Mouse (Mus musculus): Measurements from ENCODE around the gene Pdzd2.

Pdzd2 gene

DNA sequence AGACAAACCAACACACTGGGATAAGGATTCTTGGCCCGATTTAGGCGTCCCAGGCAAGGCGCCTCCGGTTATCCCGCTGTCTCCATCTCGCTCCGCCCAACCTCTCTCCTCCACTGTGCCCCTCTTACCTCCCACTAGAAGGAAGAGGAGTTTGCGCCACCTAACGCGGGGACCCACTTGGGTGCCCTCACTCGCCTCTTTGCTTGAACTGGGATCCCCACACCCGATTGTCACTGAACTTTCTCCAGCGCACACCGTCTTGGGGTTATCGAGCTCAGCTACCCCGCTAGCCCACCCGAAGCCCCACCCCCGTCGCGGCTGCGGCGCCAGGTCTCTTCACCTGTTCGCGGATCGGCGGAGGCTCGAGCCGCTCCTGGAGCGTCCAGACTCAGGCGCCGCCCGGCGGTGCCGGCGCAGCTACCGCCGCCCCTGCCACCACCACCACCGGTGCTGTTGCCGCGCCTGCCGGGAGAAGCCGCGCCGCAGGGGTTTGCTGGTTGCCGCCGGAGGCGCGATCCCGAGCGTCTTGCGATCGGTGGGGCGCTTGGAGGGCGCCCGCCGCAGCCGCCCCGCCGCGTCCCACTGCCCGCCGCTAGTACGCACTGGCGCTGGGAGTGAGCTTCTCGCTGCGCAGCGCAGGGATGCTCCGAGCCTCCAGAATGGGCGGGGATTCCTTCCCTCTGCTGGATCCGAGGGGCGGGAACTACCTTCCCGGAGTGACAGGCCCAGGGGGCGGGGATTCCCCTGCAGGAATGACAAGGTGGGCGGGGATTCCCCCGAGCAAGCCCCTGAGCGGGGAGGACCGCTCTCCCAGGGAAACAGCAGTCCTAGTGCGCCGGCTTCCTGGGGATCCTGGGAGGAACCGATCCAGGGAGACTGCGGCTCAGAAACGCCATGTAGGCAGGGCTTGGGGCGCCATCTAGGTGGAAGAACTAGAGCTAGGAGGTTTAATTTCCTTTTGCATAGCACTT, at the start of gene Pdzd2:
Gene Pdzd2, minus strand, starts transcription at position 648 of the 971 bp plus-strand sequence.
- DNase-seq, result peak; percentile 23 to 33

DNA sequence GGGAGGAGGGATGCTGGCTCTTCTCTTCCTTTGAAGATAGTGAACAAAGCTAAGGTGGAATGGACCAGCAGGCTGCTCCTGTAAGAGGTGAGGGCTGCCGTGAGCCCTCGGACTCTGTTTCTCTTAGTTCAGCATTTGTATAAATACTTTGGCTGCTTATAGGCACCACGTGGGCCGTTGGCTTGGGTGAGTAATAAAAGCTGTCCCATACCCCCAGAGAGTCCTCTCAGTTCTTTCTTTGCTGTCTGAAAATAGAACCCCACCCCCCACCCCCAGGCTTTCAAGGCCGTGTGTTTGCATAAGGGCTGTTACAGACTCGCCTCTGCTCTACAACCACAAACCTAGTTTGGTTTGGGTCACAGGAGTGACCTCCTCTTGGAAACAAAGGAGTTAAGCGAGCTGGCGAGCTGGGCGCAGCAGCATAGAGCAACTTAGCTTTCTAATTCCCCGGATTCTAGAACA, 49.7 kb upstream of the Pdzd2 start:
- DNase-seq, result no peak

DNA sequence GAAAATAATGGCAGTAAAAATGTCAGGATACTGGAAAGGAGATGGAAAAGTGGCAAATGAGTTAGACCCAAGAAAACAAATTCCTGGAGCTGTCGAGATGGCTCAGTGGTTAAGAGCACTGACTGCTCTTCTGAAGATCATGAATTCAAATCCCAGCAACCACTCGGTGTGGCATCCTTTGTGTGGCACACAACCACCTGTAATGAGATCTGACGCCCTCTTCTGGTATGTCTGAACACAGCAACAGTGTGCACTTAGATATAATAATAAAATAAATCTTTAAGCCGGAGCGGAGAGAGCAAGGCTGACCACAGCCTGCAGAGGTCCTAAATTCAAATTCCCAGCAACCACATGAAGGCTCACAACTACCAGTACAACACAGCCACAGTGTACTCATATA, 48.8 kb upstream of the Pdzd2 start:
- DNase-seq, result no peak

DNA sequence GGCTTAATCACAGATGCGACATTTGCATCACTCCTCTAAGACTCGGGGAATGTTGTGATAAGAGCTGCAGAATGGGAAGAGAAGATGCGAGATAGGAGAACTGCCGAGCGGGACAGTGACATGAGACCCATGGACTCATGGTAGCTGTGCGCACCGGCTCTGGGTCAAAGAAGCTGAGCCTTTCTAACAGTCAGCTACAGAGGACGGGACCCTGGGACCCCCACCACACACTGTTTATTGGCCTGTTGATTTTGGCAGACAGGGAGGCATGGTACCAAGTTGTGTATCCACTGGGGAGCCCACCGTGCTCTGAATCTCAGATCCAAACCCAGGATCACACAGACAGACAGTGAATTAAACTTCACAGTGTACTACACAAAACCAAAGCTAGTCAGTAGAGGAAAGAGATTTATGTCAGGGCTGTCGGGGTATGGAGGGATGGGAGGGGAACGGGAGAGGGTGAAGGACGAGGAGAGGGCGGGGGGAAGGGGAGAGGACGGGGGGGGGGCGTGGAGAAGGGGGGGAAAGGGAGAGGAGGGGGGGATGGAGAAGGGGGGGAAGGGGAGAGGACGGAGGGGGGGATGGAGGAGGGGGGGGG, 42.1 kb upstream of the Pdzd2 start:
- DNase-seq, result no peak

DNA sequence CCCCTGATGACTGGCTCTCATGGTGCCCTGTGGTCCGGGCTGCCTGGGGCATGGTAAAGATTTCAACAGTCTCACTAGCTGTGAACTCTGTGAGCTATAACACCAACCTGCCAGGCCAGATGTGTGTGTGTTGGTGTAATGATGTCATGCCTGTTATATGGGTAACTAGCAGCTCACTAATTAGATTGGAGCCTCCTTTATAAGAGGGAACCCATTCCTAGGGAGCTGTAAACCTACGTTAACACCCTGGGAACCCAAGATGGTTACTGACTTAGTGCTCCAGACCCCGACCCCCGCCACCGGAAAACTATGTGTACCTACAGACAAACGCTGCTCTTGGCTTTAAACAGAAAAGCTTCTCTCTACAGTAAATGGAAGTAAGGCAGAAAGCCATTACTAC, 41.6 kb upstream of the Pdzd2 start:
- DNase-seq, result no peak

DNA sequence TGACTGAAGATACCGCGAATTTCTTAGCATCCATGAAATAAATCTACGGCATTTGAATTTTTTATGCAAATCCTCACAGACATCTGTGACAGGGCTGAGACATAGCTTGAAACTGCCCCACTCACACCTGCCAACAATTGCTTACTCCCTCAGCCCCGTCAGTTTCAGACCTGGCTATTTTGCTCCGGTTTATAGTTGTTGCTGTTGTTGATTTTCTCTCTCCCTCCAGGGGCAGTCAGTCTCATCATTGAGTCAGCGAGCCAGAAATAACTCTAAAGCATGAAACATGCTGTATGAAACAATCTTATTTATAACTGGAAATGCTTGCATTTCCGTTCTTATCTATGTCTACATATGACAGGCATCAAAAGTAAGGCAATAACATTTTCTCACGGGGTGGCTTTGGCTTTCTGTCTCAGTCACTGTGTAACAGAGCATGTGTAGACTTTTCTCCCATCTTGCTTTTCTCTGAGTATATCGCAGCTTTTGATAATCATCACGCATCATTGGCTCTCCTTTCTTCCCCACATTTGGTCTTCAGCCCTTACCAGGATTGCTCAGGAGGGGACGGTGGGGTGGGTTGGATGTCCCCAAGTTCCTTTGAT, 34.5 kb upstream of the Pdzd2 start:
- DNase-seq, result no peak

DNA sequence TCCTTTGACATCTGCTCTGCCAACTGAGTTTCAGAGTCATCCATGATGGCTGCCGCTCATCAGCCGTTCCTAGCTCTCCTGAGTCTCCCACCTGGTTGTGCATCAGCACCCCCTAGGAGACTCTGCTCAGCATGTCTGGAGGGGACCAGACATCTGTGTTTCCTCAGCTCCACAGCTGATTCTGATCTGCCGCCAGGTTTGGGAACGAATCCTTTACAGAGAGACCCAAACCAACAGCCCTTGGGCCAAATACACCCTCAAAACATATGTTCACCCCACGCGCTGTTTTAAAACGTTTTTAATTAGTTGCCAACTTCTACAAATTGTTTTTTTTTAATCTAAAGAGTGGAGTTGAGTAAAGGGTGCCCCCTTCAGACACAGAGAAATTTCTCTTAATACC, 31.2 kb upstream of the Pdzd2 start:
- no peak for DNase-seq

DNA sequence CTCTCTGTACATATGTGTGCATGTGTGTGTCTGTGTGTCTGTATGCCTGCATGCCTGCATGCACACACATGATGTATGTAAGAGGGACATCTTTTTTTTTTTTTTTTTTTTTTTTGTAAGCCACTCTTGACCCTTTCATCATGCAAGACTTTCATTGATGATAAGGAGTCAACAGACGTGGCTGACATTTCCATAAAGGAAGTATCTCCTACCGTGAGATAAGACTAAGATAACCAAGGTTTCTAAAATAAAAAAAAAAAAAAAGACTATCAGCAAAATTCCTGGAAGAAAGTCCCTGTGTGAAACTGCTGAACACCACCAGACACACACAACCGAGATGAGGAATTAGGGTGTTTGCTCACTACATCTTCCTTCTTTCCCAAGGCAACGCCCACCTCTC, 27.1 kb upstream of the Pdzd2 start:
- no peak for DNase-seq

DNA sequence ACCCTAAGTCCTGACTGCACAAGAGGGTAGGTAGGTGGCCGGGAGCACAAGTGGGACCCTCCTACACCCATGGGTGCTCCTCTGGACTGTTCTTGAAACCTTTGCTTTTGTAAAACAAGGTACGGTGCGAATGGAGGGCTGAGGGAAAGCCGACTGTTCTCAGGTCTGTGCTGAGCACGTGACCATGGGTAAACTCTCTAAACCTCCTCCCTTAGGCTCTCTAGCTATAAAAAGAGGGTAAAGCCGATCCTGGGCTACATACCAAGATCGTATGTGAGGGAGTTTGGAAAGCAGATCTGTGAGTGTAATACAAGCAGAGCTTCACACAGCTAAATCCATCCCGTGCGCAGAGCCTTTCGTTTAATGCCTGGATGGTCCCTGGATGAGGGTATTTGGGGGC, 23.4 kb upstream of the Pdzd2 start:
- DNase-seq, result no peak

DNA sequence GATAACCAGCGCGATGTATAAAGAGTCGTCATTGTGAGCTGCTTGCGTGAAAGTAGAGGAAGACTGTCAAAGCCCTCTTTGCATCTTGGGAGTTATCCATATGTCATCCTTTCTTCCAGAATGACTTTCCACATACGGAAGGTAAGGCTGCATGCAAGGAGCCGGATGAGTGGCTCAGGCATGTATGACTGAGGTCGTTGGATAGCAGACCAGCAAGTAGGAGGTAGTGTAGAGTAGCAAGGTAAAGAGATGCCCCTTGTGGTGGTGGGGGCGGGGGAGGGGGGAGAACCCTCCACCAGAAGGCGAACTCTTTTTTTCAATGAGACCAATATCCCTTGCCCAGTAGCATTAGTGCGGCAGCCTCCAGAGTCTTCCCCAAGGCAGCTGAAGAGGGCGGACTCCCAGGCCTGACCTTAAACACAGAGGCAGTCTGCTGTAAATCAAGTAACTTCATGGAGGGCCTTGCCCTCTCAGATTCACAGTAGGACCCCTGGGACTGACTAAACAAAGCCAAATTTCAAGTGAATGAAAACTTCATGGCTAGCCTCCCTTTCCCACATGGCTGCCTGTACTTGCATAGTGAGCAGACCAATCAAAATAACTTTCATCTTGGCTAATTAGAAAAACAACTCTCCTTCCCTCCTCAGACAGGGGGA, 22.7 kb upstream of the Pdzd2 start:
- DNase-seq, result no peak

DNA sequence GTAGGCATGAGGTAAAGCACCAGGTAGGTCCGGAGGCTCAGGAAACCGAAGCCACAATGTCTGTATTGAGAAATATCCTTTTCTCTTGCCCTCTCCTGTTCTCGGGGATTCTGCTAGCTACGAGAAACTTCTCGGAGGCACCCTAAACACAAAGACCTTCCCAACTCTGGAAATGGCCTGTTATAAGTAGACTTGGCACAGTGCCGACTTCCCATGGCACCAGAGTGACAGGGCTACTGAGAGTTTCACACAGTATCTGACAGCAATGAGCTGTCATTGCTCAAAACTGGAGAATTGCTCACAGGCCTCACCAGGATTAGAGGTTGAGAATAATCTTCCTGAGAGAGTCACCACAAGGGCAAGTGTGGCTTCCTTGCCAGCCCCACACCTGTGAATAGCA, 21.0 kb upstream of the Pdzd2 start:
- no peak for DNase-seq

DNA sequence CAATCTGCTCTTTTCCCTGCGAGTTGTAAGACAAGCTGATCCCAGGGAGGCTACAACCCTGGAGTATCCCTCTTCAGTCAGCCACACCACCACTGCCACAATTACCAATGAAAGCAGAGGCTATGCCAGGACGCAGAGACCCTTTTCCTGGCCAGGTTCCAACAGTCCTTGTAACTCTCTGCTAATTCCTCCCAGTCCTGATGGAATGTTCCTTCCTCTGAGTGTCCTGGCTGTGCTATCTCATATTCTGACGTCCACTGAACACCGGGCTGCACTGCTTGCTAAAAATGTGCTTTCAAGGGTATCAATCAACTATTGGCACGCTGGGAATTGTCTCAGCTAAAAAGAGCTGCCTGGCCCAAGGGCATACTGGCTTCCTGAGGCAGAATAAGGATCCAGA, 18.7 kb upstream of the Pdzd2 start:
- DNase-seq, result no peak

DNA sequence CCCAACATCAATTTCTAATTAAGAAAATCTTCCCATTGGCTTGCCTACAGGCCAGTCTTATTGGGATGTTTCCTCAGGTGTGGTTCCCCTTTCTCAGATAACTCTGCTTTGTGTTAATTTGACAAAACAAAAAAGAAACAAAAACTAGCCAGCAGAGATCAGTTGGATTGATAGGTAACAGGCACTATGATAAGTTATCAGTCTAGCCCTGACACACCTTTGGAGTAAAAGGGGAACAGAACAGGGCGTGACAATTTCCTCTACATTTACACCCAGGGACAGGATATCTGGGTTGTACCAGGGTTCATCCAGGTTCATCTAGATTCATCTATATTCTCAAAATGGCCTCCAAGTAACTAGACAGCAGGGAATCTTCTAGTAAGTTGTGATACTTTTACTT, 18.0 kb upstream of the Pdzd2 start:
- no peak for DNase-seq

DNA sequence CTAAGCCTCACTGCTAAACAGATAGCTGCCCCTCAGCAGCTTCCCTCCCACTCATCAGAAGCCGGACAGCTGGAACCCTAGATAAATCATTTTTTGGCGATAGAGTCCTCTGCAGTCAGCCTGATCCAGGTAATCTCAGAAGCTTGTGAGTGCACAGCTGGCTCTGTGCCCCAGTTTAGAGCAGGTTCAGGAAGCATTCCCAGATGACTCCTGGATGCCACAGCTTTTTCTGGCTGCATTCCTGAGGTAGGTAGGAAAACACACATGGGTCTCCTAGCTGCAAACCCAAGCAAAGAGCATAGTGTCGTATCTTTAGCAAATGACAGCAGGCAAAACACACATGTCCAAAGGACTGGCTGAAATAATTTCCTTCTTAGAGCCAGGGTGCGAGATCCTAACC, 13.5 kb upstream of the Pdzd2 start:
- DNase-seq, result no peak

DNA sequence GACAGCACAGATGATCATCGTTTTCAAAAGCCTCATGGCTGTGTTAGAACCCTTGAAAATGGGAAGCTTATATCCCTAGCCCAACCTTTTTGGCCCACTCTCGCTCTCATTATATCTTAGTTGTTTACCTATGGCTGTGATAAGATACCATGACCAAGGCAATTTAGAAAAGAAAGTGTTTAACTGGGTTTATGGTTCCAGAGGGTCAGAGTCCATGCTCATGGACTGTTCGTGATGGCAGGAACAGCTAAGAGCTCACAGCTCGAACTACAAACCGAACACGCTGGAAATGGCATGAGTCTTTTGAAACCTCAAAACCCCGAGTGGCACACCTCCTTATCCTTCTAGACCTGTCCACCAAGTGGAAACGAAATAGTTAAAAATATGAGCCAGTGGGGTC, 11.2 kb upstream of the Pdzd2 start:
- DNase-seq, result no peak

DNA sequence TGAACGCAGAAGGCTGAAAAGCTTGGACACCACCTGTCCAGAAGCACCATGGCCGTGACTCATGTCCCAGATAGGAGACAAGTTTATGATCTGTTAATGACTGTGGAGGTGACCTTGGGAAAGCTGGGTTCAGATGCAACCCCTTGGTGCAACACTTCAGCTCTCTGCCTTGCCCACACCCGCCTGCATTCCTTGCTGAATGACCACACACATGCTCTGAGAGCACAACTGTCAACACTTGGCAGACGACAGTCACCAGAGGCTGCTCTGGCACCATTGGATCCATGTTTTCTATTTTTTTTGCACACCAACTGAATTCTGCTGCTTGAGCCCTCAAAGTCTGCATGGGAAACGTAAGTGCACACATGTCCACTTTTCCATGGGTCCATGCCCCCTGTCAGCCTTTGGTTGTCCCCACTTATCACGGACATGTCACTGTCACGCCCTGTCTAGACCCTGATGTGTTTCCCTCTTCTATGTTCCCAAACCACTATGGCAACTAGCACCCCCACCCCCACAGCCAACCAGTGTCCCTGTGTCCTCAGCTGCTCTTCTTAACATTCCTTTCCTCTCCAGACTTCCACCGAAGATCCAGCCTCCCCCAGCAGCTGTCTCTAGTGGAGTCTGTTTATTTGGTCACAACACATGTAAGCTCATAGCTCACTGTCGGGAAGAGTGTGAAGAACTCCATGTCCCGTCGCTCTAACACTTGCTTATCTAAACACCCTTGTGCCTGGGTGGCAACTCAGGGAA, 10.0 kb upstream of the Pdzd2 start:
- DNase-seq, result no peak

DNA sequence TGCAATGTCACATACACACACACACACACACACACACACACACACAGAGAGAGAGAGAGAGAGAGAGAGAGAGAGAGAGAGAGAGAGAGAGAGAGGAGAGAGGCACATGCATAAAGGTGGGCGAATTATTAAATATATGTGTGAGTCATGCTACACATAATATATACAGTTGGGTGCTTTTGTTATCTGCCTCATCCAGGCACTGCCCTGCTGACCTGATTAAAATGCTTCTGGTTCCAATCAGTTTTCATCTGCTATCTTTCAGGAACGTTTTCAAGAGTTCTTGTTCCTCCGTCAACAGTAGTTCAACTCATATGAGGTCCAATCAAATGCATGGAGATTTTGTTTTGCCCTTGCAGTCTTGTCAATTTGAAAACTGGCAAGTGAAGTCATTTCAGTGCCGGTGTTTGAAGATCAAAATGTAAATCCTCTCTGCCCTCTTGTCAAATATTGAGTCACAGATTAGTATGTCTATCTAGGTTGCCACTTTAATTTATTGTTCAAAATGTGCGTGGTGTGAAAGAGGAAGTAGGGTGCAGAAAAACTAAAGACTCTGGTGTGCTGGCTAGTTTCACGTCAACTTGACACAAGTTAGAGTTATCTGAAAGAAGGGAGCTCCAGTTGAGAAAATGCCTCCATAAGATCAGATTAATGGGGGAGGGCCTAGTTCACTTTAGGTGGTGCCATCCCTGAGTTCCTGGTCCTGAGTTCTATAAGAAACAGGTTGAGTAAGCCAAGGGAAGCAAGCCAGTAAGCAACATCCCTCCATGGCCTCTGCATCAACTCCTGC, 2.6 kb upstream of the Pdzd2 start:
- no peak for DNase-seq

DNA sequence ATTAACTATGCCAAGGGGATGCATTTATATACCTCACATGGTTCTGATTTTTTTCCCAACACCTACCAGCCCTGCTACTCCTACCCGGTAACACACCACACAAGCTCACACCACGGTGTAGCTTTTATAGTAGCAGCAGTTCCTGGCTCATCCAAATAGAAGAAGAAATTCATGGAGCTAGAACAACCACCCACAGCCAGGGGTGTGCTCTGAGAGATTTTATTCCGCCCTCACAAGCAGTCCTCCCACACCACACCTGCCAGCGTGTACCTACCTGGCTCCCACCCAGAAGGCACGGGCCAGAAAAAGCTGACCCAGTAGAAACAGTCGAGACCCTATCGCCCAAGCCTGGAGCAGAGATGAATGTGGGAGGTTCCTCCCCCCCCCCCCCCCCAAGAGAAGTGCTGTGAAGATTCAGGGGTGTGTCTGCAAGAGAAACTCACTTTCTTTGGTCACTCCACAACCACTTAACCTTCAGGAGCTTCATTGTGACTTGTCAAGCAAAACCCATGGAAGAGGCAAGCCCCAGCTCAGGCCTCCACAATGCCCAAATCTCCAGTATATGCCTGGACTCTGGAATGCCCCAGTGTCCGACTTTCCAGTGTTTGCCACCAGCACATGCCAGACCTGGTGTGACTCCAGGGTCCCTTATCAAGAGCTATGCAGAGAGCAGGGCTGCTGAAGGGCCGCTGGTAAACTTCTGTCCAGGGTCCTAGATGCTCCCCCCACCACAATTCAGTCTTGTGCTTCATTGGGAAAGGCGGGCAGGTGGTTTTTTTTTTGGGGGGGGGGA, 1.2 kb downstream of the Pdzd2 start:
- DNase-seq, result no peak

DNA sequence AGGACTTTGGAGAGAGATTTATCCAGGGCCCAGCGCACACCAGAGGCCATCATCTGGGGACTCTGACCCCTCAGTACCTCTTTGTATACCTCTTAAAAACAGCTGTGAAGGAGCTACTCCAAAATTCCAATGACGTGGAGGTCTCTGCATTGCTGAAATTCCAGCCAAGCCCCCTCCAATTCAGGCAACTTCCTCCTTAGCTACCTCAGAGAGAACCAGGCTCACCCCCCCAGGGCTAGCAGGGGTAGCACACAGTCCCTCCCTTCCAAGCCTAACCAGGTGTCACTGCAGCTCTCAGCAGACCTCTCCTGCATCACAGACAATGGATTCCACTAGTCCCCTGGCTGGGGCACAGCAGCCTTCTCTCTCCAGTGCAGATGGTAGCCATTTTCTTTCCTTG, 4.5 kb downstream of the Pdzd2 start:
- DNase-seq, result no peak

DNA sequence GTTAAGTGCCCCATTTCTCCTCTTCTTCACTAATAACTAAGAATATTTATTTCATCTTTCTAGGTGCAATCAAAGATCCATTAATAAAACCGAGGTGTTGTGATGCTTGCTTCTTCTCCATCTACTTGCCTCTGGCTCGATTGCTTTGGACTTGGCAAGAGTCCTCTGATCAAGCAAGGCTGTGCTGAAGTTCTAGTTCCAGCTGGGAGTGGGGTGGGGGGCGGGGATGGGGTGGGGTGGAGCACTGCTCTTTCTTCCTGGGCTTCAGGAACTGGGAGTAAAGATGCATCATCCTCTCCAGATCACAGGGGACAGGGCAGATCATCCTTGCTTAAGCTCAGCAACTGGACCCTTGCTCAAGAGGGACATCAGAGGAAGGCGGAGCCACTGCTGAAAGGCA, 5.5 kb downstream of the Pdzd2 start:
- no peak for DNase-seq

DNA sequence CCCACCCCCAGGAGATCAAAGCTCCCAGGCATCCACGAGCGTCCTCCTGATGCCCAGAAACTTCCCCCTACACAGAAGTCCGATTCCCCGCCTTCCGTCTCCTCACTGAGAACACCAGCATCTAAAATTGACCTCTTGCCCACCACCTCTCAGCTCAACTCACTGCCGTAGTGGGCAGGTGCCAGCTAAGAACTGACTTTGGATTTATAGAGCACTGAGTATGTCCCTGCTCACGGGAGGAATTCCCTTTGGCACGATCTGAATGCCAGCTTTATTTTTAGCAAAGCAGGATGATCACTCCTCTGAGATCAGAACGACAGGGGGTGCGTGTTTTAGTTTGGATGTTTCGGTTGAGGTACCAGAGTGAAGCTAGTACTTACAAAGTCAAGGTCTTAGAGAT, 7.1 kb downstream of the Pdzd2 start:
- no peak for DNase-seq

Measured in thymus, adult 18-20 months (tissue).